Mouse (Mus musculus) frontal cortex, adult 2 months (tissue): ENCODE results near the gene Sap25. TPM values are rescaled to one million over a fixed set of nuclear protein-coding genes. Genes with fewer than 3 reads are reported as not detected.

ENCODE experiments used
- DNase-seq, 2 experiments: peaks; one replicate each; pipeline ENCODE4 v3.0.0; 2022; ENCODE audit warnings: low spot score in 1 of 2; ENCODE audit errors: extremely low spot score in 1 of 2
- polyA plus RNA-seq: library from polyadenylated mRNA; depleted of rRNA; stranded (reverse); fragments of >200 nt; gene quantifications from 2 replicates; pipeline ENCODE4 v1.2.3, GENCODE M21; 2012; rRNA removed

Sap25 gene
- polyA plus RNA-seq, 1 experiment, result 27.8 TPM

- no peak for DNase-seq
Observed at GRCm38 (mm10) chr5:137690531-137690930, 49.4 kb downstream of the Sap25 start.

GRCm38 (mm10) chr5:137691881-137692280, 50.7 kb downstream of the Sap25 start:
- DNase-seq, result no peak

Other genes with a start within 250 kb of the Sap25 start
- gene Zan, start 164.3 kb upstream of the Sap25 start, polyA plus RNA-seq, result 0.20 and 0.29 TPM in 2 replicates
- gene Pop7, start 138.8 kb upstream of the Sap25 start, polyA plus RNA-seq, result 51.7 and 52.3 TPM in 2 replicates
- gene Gigyf1, start 122.8 kb upstream of the Sap25 start, polyA plus RNA-seq, result 51.1 and 56.4 TPM in 2 replicates
- not detected in 2 replicates for gene Epo, start 108.1 kb upstream of the Sap25 start, polyA plus RNA-seq
- 635 and 662 TPM in 2 replicates for gene Gnb2, start 107.8 kb upstream of the Sap25 start, polyA plus RNA-seq
- 184 and 199 TPM in 2 replicates for gene Actl6b, start 87.8 kb upstream of the Sap25 start, polyA plus RNA-seq
- gene Tfr2, start 71.5 kb upstream of the Sap25 start, polyA plus RNA-seq, result 14.1 and 14.5 TPM in 2 replicates
- gene Mospd3, start 40.3 kb upstream of the Sap25 start, polyA plus RNA-seq, result 46.1 and 59.6 TPM in 2 replicates
- 14.3 and 17.0 TPM in 2 replicates for gene Pcolce, start 27.6 kb upstream of the Sap25 start, polyA plus RNA-seq
- 0.30 and 0.36 TPM in 2 replicates for gene Fbxo24, start 12.3 kb upstream of the Sap25 start, polyA plus RNA-seq
- gene Lrch4, start 12.2 kb upstream of the Sap25 start, polyA plus RNA-seq, result 15.6 and 19.9 TPM in 2 replicates
- gene Gm20605, start 12.2 kb upstream of the Sap25 start, polyA plus RNA-seq, result 13.3 and 14.4 TPM in 2 replicates
- gene Irs3, start 4.4 kb downstream of the Sap25 start, polyA plus RNA-seq, result 0.48 and 0.86 TPM in 2 replicates
- gene Agfg2, start 43.4 kb downstream of the Sap25 start, polyA plus RNA-seq, result 32.4 and 32.9 TPM in 2 replicates
- 55.0 and 60.9 TPM in 2 replicates for gene Nyap1, start 100.3 kb downstream of the Sap25 start, polyA plus RNA-seq
- 273 and 360 TPM in 2 replicates for gene Tsc22d4, start 104.4 kb downstream of the Sap25 start, polyA plus RNA-seq
- 24.2 and 25.9 TPM in 2 replicates for gene Ppp1r35, start 137.5 kb downstream of the Sap25 start, polyA plus RNA-seq
- gene Mepce, start 146.3 kb downstream of the Sap25 start, polyA plus RNA-seq, result 39.1 and 42.6 TPM in 2 replicates
- gene Zcwpw1, start 146.5 kb downstream of the Sap25 start, polyA plus RNA-seq, result 14.1 and 15.3 TPM in 2 replicates
- 0.86 and 0.98 TPM in 2 replicates for gene Pilra, start 194.9 kb downstream of the Sap25 start, polyA plus RNA-seq
- 0.20 TPM in 1 of 2 replicates, not detected in the other for gene Pilrb1, start 216.8 kb downstream of the Sap25 start, polyA plus RNA-seq
- gene Pilrb2, start 230.5 kb downstream of the Sap25 start, polyA plus RNA-seq, result 0.08 TPM in 1 of 2 replicates, not detected in the other